Comparison of ENCODE assay signal across 8 mouse cellular contexts in genomic region chr2:160619831-160620230, GRCm38 (mm10). TPM values are rescaled to one million over a fixed set of nuclear protein-coding genes. Genes with fewer than 3 reads are reported as not detected.
DNase-seq lines count a peak whose midpoint lies in the region; ATAC-seq and TF ChIP-seq lines count a peak whose summit lies in the region.

No protein-coding gene starts in this region.

- H3K9me3 ChIP-seq in lung, postnatal 0 days (ENCODE audit: low read length) = no peaks in the 10 kb centered on the region
- H3K9me3 ChIP-seq in hindbrain, embryonic 13.5 days = no peaks in the 10 kb centered on the region

- TF ChIP-seq POLR2A in spleen, adult 2 months (IDR thresholded peaks at IDR 0.05; ENCODE audit: low read depth, low read length) = no peak

- H3K4me1 ChIP-seq in spleen, adult 2 months (ENCODE audit: control insufficient read depth, insufficient read depth, insufficient read length) = no peaks in the 10 kb centered on the region; the same call in 1 of the 2 replicates
- H3K4me1 ChIP-seq in lung, postnatal 0 days (ENCODE audit: insufficient read depth, low read depth, low read length) = peaks cover 13% of the 10 kb centered on the region; the same call in 1 of the 2 replicates
- H3K4me1 ChIP-seq in hindbrain, embryonic 13.5 days (replicated peaks) = peaks cover 11% of the 10 kb centered on the region

- peak; percentile 89 for ATAC-seq in lung, postnatal 0 days
- no peak for ATAC-seq in hindbrain, embryonic 13.5 days (ENCODE audit: low FRiP score)

- TF ChIP-seq CTCF in spleen, adult 2 months (IDR thresholded peaks at IDR 0.05; ENCODE audit: extremely low read depth, insufficient read depth, insufficient read length, insufficient replicate concordance) = no peak
- no peak for TF ChIP-seq CTCF in lung, postnatal 0 days (IDR thresholded peaks at IDR 0.05)
- TF ChIP-seq CTCF in left cerebral cortex, adult 2 months (IDR thresholded peaks at IDR 0.05) = no peak

- peak overlapping the region; percentile 16; the same call in 1 of the 2 replicates for H3K4me3 ChIP-seq in spleen, adult 2 months (ENCODE audit: extremely low read depth, insufficient read depth, insufficient read length)
- H3K4me3 ChIP-seq in lung, postnatal 0 days (ENCODE audit: low read depth, low read length) = no peak overlapping the region
- no peak overlapping the region for H3K4me3 ChIP-seq in left cerebral cortex, adult 2 months
- no peak overlapping the region for H3K4me3 ChIP-seq in hindbrain, embryonic 13.5 days

- 60% methylated on average over 9 of the region's 9 CpGs for WGBS in spleen, adult 2 months
- 4% methylated on average over 9 of the region's 9 CpGs for WGBS in lung, postnatal 0 days
- WGBS in hindbrain, embryonic 13.5 days = 56% methylated on average over 9 of the region's 9 CpGs

- TF ChIP-seq EP300 in lung, postnatal 0 days (IDR thresholded peaks at IDR 0.05) = peak; percentile 97

- H3K27me3 ChIP-seq in spleen, adult 2 months (ENCODE audit: control insufficient read depth, insufficient read depth, low read length) = no peaks in the 10 kb centered on the region
- H3K27me3 ChIP-seq in lung, postnatal 0 days (replicated peaks; ENCODE audit: insufficient read depth, low read length) = no peaks in the 10 kb centered on the region
- H3K27me3 ChIP-seq in hindbrain, embryonic 13.5 days = no peaks in the 10 kb centered on the region

- no peak for DNase-seq in spleen, adult 2 months (ENCODE audit: low read depth in 1 of 2, low spot score in 2 of 2)
- no peak for DNase-seq in spleen, postnatal 10 days (ENCODE audit: low spot score in 2 of 2)
- DNase-seq in gastrocnemius, postnatal 25 days = peak; percentile 77
- DNase-seq in kidney, adult 8-10 months = peak; percentile 50
- peak; percentile 98 for DNase-seq in lung, postnatal 0 days (ENCODE audit: low spot score)
- no peak for DNase-seq in right cerebral cortex, adult 18-20 months
- no peak for DNase-seq in left cerebral cortex, adult 2 months (ENCODE audit: extremely low spot score in 1 of 2, low spot score in 2 of 2)

- no peak overlapping the region for H3K27ac ChIP-seq in spleen, adult 2 months (ENCODE audit: insufficient read depth, low read length)
- peak overlapping the region; percentile 74 for H3K27ac ChIP-seq in lung, postnatal 0 days (ENCODE audit: low read length)
- no peak overlapping the region for H3K27ac ChIP-seq in left cerebral cortex, adult 2 months
- no peak overlapping the region for H3K27ac ChIP-seq in hindbrain, embryonic 13.5 days

- H3K9ac ChIP-seq in lung, postnatal 0 days (replicated peaks; ENCODE audit: low read depth) = no peak overlapping the region
- H3K9ac ChIP-seq in hindbrain, embryonic 13.5 days = no peak overlapping the region

- intact Hi-C loops in left cerebral cortex, adult 2 months (cut with DNase I) = no loop called here

- H3K4me2 ChIP-seq in lung, postnatal 0 days (replicated peaks; ENCODE audit: low read depth, low read length) = peak overlapping the region; percentile 23; the same call in 1 of the 2 replicates
- H3K4me2 ChIP-seq in hindbrain, embryonic 13.5 days = no peak overlapping the region

- no peaks in the 10 kb centered on the region for H3K36me3 ChIP-seq in spleen, adult 2 months (ENCODE audit: control insufficient read depth, insufficient read depth, low read length)
- H3K36me3 ChIP-seq in lung, postnatal 0 days (ENCODE audit: insufficient read depth, low read length) = no peaks in the 10 kb centered on the region
- no peaks in the 10 kb centered on the region for H3K36me3 ChIP-seq in hindbrain, embryonic 13.5 days

RNA-seq across cellular contexts. Expression of gene Top1, which starts 25.9 kb away (rescaled TPM):
- 9.4 and 13.5 TPM in 2 replicates for polyA plus RNA-seq in spleen, adult 2 months (2012; rRNA removed)
- total RNA-seq in gastrocnemius, postnatal 25 days (2021) = 10 to 100 TPM; 33.4 to 34.3 TPM
- 38.7 and 51.5 TPM in 2 replicates for polyA plus RNA-seq in lung, postnatal 0 days (2015; fragmentation: Nextera tagmentation; extraction: Ambion mirVana)
- 10 to 100 TPM; 80.4 to 85.3 TPM for total RNA-seq in left cerebral cortex, adult 2 months (2021)
- 98.4 and 98.6 TPM in 2 replicates for polyA plus RNA-seq in hindbrain, embryonic 13.5 days (2015; fragmentation: Nextera tagmentation; extraction: Ambion mirVana)

Comparison
In these comparisons a context has a peak if more than half of its experiments do, and no peak if none do; other contexts are left out.
1. DNase-seq: peak in gastrocnemius, postnatal 25 days (single experiment), kidney, adult 8-10 months (2 of 2) and lung, postnatal 0 days (single experiment); none in spleen, adult 2 months (0 of 2), spleen, postnatal 10 days (0 of 2), right cerebral cortex, adult 18-20 months (single experiment) and left cerebral cortex, adult 2 months (0 of 2).